Mouse (Mus musculus) gastrocnemius, postnatal 25 days (tissue): ENCODE results near the gene Brix1. TPM values are rescaled to one million over a fixed set of nuclear protein-coding genes. Genes with fewer than 3 reads are reported as not detected.
"Not testable (repeated sequence)": the region's sequence is repeated elsewhere in the genome, so short reads cannot be mapped to it uniquely, and the experiment has no call there.

Source experiments
- DNase-seq: peaks from one replicate; pipeline ENCODE4 v3.0.0; 2022
- long read RNA-seq, 2 experiments: library from polyadenylated mRNA; stranded (forward); transcript quantifications; one replicate each; pipeline ENCODE4 v2.0.0; 2021
- total RNA-seq, 2 experiments: library from RNA; stranded (reverse); gene quantifications; 1 replicate in 1 of 2; 2 replicates in 1 of 2; pipeline ENCODE4 v1.2.3; 2021

The Brix1 gene
- total RNA-seq: 10 to 100 TPM; 14.3 to 16.4 TPM
- long read RNA-seq, experiment 1, transcript Brix1-201 (10 exons, 2,664 nt): major isoform, 39 of 44 reads
- long read RNA-seq, experiment 1, partial matches to known transcripts: 0 of 44 reads
- long read RNA-seq, experiment 1, other reads (novel, unspliced or antisense): 5 of 44 reads
- long read RNA-seq, experiment 2, transcript Brix1-201 (10 exons, 2,664 nt): major isoform, 49 of 55 reads
- long read RNA-seq, experiment 2, partial matches to known transcripts: 2 of 55 reads
- long read RNA-seq, experiment 2, other reads (novel, unspliced or antisense): 4 of 55 reads

GRCm38 (mm10) chr15:10485484-10486364, at the start of gene Brix1, which contains the start of gene Rad1:
TSS of gene Brix1 (minus strand) at chr15:10485947.
TSS of gene Rad1 (plus strand) at chr15:10486018.
- DNase-seq: peak; percentile 91

- no peak for DNase-seq
These were observed 48.8 kb upstream of the Brix1 start for GRCm38 (mm10) chr15:10534591-10534990.

- not testable (repeated sequence) for DNase-seq
These were observed 47.6 kb upstream of the Brix1 start for GRCm38 (mm10) chr15:10533361-10533760.

- DNase-seq: no peak
These were observed 45.6 kb upstream of the Brix1 start for GRCm38 (mm10) chr15:10531352-10531751.

GRCm38 (mm10) chr15:10525896-10526295, 40.1 kb upstream of the Brix1 start:
- DNase-seq: no peak

GRCm38 (mm10) chr15:10515166-10515565, 29.4 kb upstream of the Brix1 start:
- no peak for DNase-seq

GRCm38 (mm10) chr15:10506099-10506498, 20.4 kb upstream of the Brix1 start:
- peak; percentile 44 for DNase-seq

GRCm38 (mm10) chr15:10500838-10501719, 15.3 kb upstream of the Brix1 start:
- DNase-seq: no peak

GRCm38 (mm10) chr15:10500035-10500434, 14.3 kb upstream of the Brix1 start:
- DNase-seq: no peak

GRCm38 (mm10) chr15:10499593-10499992, 13.8 kb upstream of the Brix1 start:
- DNase-seq: no peak

- not testable (repeated sequence) for DNase-seq
These were observed 10.9 kb upstream of the Brix1 start for GRCm38 (mm10) chr15:10496696-10497095.

- DNase-seq: no peak
These were observed 10.2 kb upstream of the Brix1 start for GRCm38 (mm10) chr15:10495944-10496343.

GRCm38 (mm10) chr15:10490101-10490500, 4.4 kb upstream of the Brix1 start:
- no peak for DNase-seq

- no peak for DNase-seq
These were observed 1.5 kb upstream of the Brix1 start for GRCm38 (mm10) chr15:10487246-10487645.

- no peak for DNase-seq
These were observed 655 bp upstream of the Brix1 start for GRCm38 (mm10) chr15:10486365-10486839.

- DNase-seq: no peak
These were observed 14.8 kb downstream of the Brix1 start for GRCm38 (mm10) chr15:10470941-10471340.

- peak; percentile 89 for DNase-seq
These were observed 15.5 kb downstream of the Brix1 start, which contains the start of gene Dnajc21 for GRCm38 (mm10) chr15:10470151-10470831. TSS of gene Dnajc21 (minus strand) at chr15:10470516.

- DNase-seq: no peak
These were observed 16.1 kb downstream of the Brix1 start for GRCm38 (mm10) chr15:10469641-10470150.

- DNase-seq: no peak
These were observed 17.0 kb downstream of the Brix1 start for GRCm38 (mm10) chr15:10468761-10469160.

GRCm38 (mm10) chr15:10464678-10465077, 21.1 kb downstream of the Brix1 start:
- DNase-seq: no peak

GRCm38 (mm10) chr15:10463555-10463954, 22.2 kb downstream of the Brix1 start:
- DNase-seq: no peak
